In genomic region chr11:49262286-49262685, GRCm38 (mm10) we compare ENCODE assay signal across 37 mouse cellular contexts. TPM values are rescaled to one million over a fixed set of nuclear protein-coding genes. Genes with fewer than 3 reads are reported as not detected.
DNase-seq lines count a peak whose midpoint lies in the region; ATAC-seq and TF ChIP-seq lines count a peak whose summit lies in the region.
"Had no signal": no experiment of that assay in that cellular context is flagged by ENCODE, and none has a peak within 500 bp of the region (broad histone marks: within the 10 kb centered on the region; RNA-seq: fewer than 3 reads in every experiment).

No protein-coding gene starts in this region.

- no peak for TF ChIP-seq CTCF in liver, adult 2 months (IDR thresholded peaks at IDR 0.05; ENCODE audit: low read depth, low read length)
- no peak for TF ChIP-seq CTCF in liver, postnatal 0 days (IDR thresholded peaks at IDR 0.05; ENCODE audit: low read depth)
- TF ChIP-seq CTCF in testis, adult 2 months (IDR thresholded peaks at IDR 0.05; ENCODE audit: control insufficient read depth, insufficient read depth, insufficient replicate concordance, low read depth, low read length), result no peak

- peaks cover 6% of the 10 kb centered on the region; the same call in 1 of the 2 replicates for H3K36me3 ChIP-seq in forebrain, embryonic 15.5 days
- peaks cover 5% of the 10 kb centered on the region for H3K36me3 ChIP-seq in forebrain, embryonic 16.5 days (ENCODE audit: control insufficient read depth, insufficient read depth)
- H3K36me3 ChIP-seq in hindbrain, embryonic 15.5 days, result peaks cover 8% of the 10 kb centered on the region; the same call in 1 of the 2 replicates
- H3K36me3 ChIP-seq in hindbrain, embryonic 12.5 days, result peaks cover 28% of the 10 kb centered on the region
- H3K36me3 ChIP-seq in liver, adult 2 months (ENCODE audit: control insufficient read depth, insufficient read depth, low read length), result peaks cover 2% of the 10 kb centered on the region
- H3K36me3 ChIP-seq in liver, postnatal 0 days (replicated peaks; ENCODE audit: insufficient read depth, low read length), result peaks cover 53% of the 10 kb centered on the region
- H3K36me3 ChIP-seq in testis, adult 2 months (ENCODE audit: control insufficient read depth, insufficient read depth, low read length), result no peaks in the 10 kb centered on the region

- peak; percentile 35; the same call in 1 of the 2 replicates for ATAC-seq in forebrain, embryonic 15.5 days (replicated peaks)
- no peak for ATAC-seq in forebrain, embryonic 16.5 days
- 0 out of 2 replicates have a peak, but pooled peaks have one; percentile 15 for ATAC-seq in hindbrain, embryonic 15.5 days (ENCODE audit: low FRiP score, low read depth)
- ATAC-seq in hindbrain, embryonic 12.5 days (ENCODE audit: low FRiP score), result no peak
- no peak for ATAC-seq in liver, postnatal 0 days
- ATAC-seq: hindbrain, postnatal 0 days; midbrain, embryonic 15.5 days; Patski had no signal

- no peaks in the 10 kb centered on the region for H3K9me3 ChIP-seq in forebrain, embryonic 15.5 days
- no peaks in the 10 kb centered on the region for H3K9me3 ChIP-seq in forebrain, embryonic 16.5 days (ENCODE audit: control insufficient read depth, low read length)
- H3K9me3 ChIP-seq in hindbrain, embryonic 15.5 days, result no peaks in the 10 kb centered on the region
- H3K9me3 ChIP-seq in hindbrain, embryonic 12.5 days (replicated peaks), result no peaks in the 10 kb centered on the region
- H3K9me3 ChIP-seq in liver, postnatal 0 days (ENCODE audit: low read length), result no peaks in the 10 kb centered on the region
- H3K9me3 ChIP-seq: embryonic facial prominence, embryonic 10.5 days; embryonic facial prominence, embryonic 15.5 days; forebrain, embryonic 12.5 days; heart, embryonic 10.5 days; limb, embryonic 12.5 days; midbrain, embryonic 15.5 days had no signal

- H3K27me3 ChIP-seq in forebrain, embryonic 15.5 days, result no peaks in the 10 kb centered on the region
- H3K27me3 ChIP-seq in forebrain, embryonic 16.5 days (replicated peaks; ENCODE audit: control insufficient read depth, insufficient read depth, low read length), result no peaks in the 10 kb centered on the region
- no peaks in the 10 kb centered on the region for H3K27me3 ChIP-seq in hindbrain, embryonic 15.5 days
- no peaks in the 10 kb centered on the region for H3K27me3 ChIP-seq in hindbrain, embryonic 12.5 days
- H3K27me3 ChIP-seq in liver, adult 2 months (ENCODE audit: control insufficient read depth, insufficient read depth, low read length), result no peaks in the 10 kb centered on the region
- no peaks in the 10 kb centered on the region for H3K27me3 ChIP-seq in liver, postnatal 0 days (ENCODE audit: insufficient read depth, low read length)
- no peaks in the 10 kb centered on the region for H3K27me3 ChIP-seq in testis, adult 2 months (ENCODE audit: control insufficient read depth, insufficient read depth, low read length)
- H3K27me3 ChIP-seq: embryonic facial prominence, embryonic 15.5 days; forebrain, embryonic 12.5 days; limb, embryonic 12.5 days; midbrain, embryonic 15.5 days; Patski had no signal

- no peak overlapping the region for H3K27ac ChIP-seq in forebrain, embryonic 15.5 days (replicated peaks)
- no peak overlapping the region for H3K27ac ChIP-seq in forebrain, embryonic 16.5 days (ENCODE audit: low read length)
- no peak overlapping the region for H3K27ac ChIP-seq in hindbrain, embryonic 15.5 days (replicated peaks)
- H3K27ac ChIP-seq in hindbrain, embryonic 12.5 days, result no peak overlapping the region
- peak overlapping the region; percentile 63 for H3K27ac ChIP-seq in liver, adult 2 months (replicated peaks; ENCODE audit: insufficient read depth, low read depth, low read length)
- no peak overlapping the region for H3K27ac ChIP-seq in liver, postnatal 0 days (ENCODE audit: low read depth)
- H3K27ac ChIP-seq in testis, adult 2 months (ENCODE audit: control insufficient read depth, insufficient read depth, low read depth, low read length), result no peak overlapping the region
- H3K27ac ChIP-seq: embryonic facial prominence, embryonic 10.5 days; embryonic facial prominence, embryonic 15.5 days; forebrain, embryonic 12.5 days; heart, embryonic 10.5 days; hindbrain, postnatal 0 days; limb, embryonic 12.5 days; midbrain, embryonic 15.5 days had no signal

- no peak overlapping the region for H3K4me2 ChIP-seq in forebrain, embryonic 15.5 days (replicated peaks)
- no peak overlapping the region for H3K4me2 ChIP-seq in forebrain, embryonic 16.5 days (ENCODE audit: low read length)
- H3K4me2 ChIP-seq in hindbrain, embryonic 15.5 days, result no peak overlapping the region
- no peak overlapping the region for H3K4me2 ChIP-seq in hindbrain, embryonic 12.5 days (replicated peaks)
- no peak overlapping the region for H3K4me2 ChIP-seq in liver, postnatal 0 days (ENCODE audit: low read depth, low read length)
- H3K4me2 ChIP-seq: embryonic facial prominence, embryonic 15.5 days; forebrain, embryonic 12.5 days; limb, embryonic 12.5 days; liver, embryonic 11.5 days; midbrain, embryonic 15.5 days had no signal

- no peaks in the 10 kb centered on the region for H3K4me1 ChIP-seq in forebrain, embryonic 15.5 days
- no peaks in the 10 kb centered on the region for H3K4me1 ChIP-seq in forebrain, embryonic 16.5 days (replicated peaks; ENCODE audit: control insufficient read depth, insufficient read depth, low read length)
- H3K4me1 ChIP-seq in hindbrain, embryonic 15.5 days (replicated peaks), result no peaks in the 10 kb centered on the region
- H3K4me1 ChIP-seq in hindbrain, embryonic 12.5 days, result no peaks in the 10 kb centered on the region
- H3K4me1 ChIP-seq in liver, adult 2 months (ENCODE audit: control insufficient read depth, insufficient read depth, low read length), result peaks cover 48% of the 10 kb centered on the region
- peaks cover 28% of the 10 kb centered on the region for H3K4me1 ChIP-seq in liver, postnatal 0 days (ENCODE audit: insufficient read depth)
- H3K4me1 ChIP-seq in testis, adult 2 months (ENCODE audit: control insufficient read depth, insufficient read depth, low read length), result peaks cover 13% of the 10 kb centered on the region
- H3K4me1 ChIP-seq: embryonic facial prominence, embryonic 10.5 days; embryonic facial prominence, embryonic 15.5 days; forebrain, embryonic 12.5 days; limb, embryonic 12.5 days; midbrain, embryonic 15.5 days had no signal

- TF ChIP-seq EP300 in liver, postnatal 0 days (IDR thresholded peaks at IDR 0.05; ENCODE audit: low read depth), result no peak

- TF ChIP-seq POLR2A in liver, adult 2 months (IDR thresholded peaks at IDR 0.05; ENCODE audit: extremely low read depth, insufficient read depth, low read length), result no peak
- TF ChIP-seq POLR2A in testis, adult 2 months (IDR thresholded peaks at IDR 0.05; ENCODE audit: control insufficient read depth, low read depth, low read length), result no peak

- no peak overlapping the region for H3K9ac ChIP-seq in forebrain, embryonic 15.5 days (replicated peaks)
- H3K9ac ChIP-seq in forebrain, embryonic 16.5 days (replicated peaks; ENCODE audit: low read depth, low read length), result no peak overlapping the region
- no peak overlapping the region for H3K9ac ChIP-seq in hindbrain, embryonic 15.5 days
- H3K9ac ChIP-seq in hindbrain, embryonic 12.5 days, result no peak overlapping the region
- peak overlapping the region; percentile 6 for H3K9ac ChIP-seq in liver, adult 2 months (ENCODE audit: low read depth, low read length)
- no peak overlapping the region; the same call in 1 of the 2 replicates for H3K9ac ChIP-seq in liver, postnatal 0 days (replicated peaks)
- H3K9ac ChIP-seq: embryonic facial prominence, embryonic 15.5 days; forebrain, embryonic 12.5 days; limb, embryonic 12.5 days; midbrain, embryonic 15.5 days had no signal

- no peak overlapping the region for H3K4me3 ChIP-seq in forebrain, embryonic 15.5 days
- H3K4me3 ChIP-seq in forebrain, embryonic 16.5 days (replicated peaks; ENCODE audit: low read length), result no peak overlapping the region
- H3K4me3 ChIP-seq in hindbrain, embryonic 15.5 days, result no peak overlapping the region
- H3K4me3 ChIP-seq in hindbrain, embryonic 12.5 days, result no peak overlapping the region
- H3K4me3 ChIP-seq in liver, adult 2 months (ENCODE audit: insufficient read depth, low read depth, low read length), result no peak overlapping the region
- no peak overlapping the region for H3K4me3 ChIP-seq in liver, postnatal 0 days (ENCODE audit: low read depth, low read length)
- H3K4me3 ChIP-seq in testis, adult 2 months (ENCODE audit: control insufficient read depth, low read depth, low read length), result peak overlapping the region; percentile 46
- H3K4me3 ChIP-seq: embryonic facial prominence, embryonic 10.5 days; embryonic facial prominence, embryonic 15.5 days; forebrain, embryonic 12.5 days; heart, embryonic 10.5 days; limb, embryonic 12.5 days; midbrain, embryonic 15.5 days had no signal

- WGBS in forebrain, embryonic 15.5 days, result 91% methylated on average over 5 of the region's 5 CpGs
- WGBS in forebrain, embryonic 16.5 days, result 90% methylated on average over 5 of the region's 5 CpGs
- 92% methylated on average over 5 of the region's 5 CpGs for WGBS in hindbrain, embryonic 15.5 days
- 92% methylated on average over 5 of the region's 5 CpGs for WGBS in hindbrain, embryonic 12.5 days
- WGBS in liver, adult 2 months, result 16% methylated on average over 5 of the region's 5 CpGs
- 83% methylated on average over 5 of the region's 5 CpGs for WGBS in liver, postnatal 0 days (ENCODE audit: insufficient replicate concordance)

- peaks cover 16% of the 10 kb centered on the region for H3K79me2 ChIP-seq in liver, adult 2 months (ENCODE audit: control insufficient read depth, insufficient read depth, low read length)

- peak; percentile 50 for DNase-seq in liver, adult 2 months (ENCODE audit: extremely low read depth, low read depth, low spot score)
- DNase-seq in liver, postnatal 0 days, result no peak
- no peak for DNase-seq in testis, postnatal 14 days (ENCODE audit: low spot score)
- DNase-seq: adrenal gland, postnatal 10 days; cerebellum, adult 8-10 months; cerebellum, postnatal 25 days; gastrocnemius, postnatal 10 days; heart, postnatal 4 days; kidney, postnatal 10 days; layer of hippocampus, adult 9-11 months; lung, postnatal 36 days; thymus, postnatal 14 days had no signal

RNA-seq across cellular contexts. Expression of gene Olfr1393, which starts 15.8 kb away (rescaled TPM):
- polyA plus RNA-seq in forebrain, embryonic 15.5 days (2015; fragmentation: Nextera tagmentation; extraction: Ambion mirVana), result not detected in 2 replicates
- not detected in 2 replicates for polyA plus RNA-seq in forebrain, embryonic 16.5 days (2015; fragmentation: Nextera tagmentation; extraction: Ambion mirVana)
- not detected in 2 replicates for polyA plus RNA-seq in hindbrain, embryonic 15.5 days (2015; fragmentation: Nextera tagmentation; extraction: Ambion mirVana)
- not detected in 2 replicates for polyA plus RNA-seq in hindbrain, embryonic 12.5 days (2016; fragmentation: Nextera tagmentation; extraction: Ambion mirVana)
- 0.09 and 0.27 TPM in 2 replicates for total RNA-seq in liver, adult 2 months (2014; rRNA removed)
- polyA plus RNA-seq in liver, adult 2 months (2012; rRNA removed), result 0.47 and 0.55 TPM in 2 replicates
- polyA plus RNA-seq in liver, postnatal 0 days (2015; fragmentation: Nextera tagmentation; extraction: Ambion mirVana), result 0.05 and 0.07 TPM in 2 replicates
- 4.6 and 4.7 TPM in 2 replicates for polyA plus RNA-seq in testis, adult 2 months (2012; rRNA removed)
- total RNA-seq: adrenal gland, postnatal 10 days; hindbrain, postnatal 0 days; megakaryocyte, adult 5-6 weeks; MEL had no signal
- polyA plus RNA-seq: embryonic facial prominence, embryonic 10.5 days; heart, embryonic 10.5 days; limb, embryonic 12.5 days; liver, embryonic 11.5 days; midbrain, embryonic 15.5 days; stomach, embryonic 14.5 days had no signal

RNA-seq across cellular contexts. Expression of gene Mgat1, which starts 18.3 kb away (rescaled TPM):
- 30.2 and 30.3 TPM in 2 replicates for polyA plus RNA-seq in forebrain, embryonic 15.5 days (2015; fragmentation: Nextera tagmentation; extraction: Ambion mirVana)
- 28.0 and 31.8 TPM in 2 replicates for polyA plus RNA-seq in forebrain, embryonic 16.5 days (2015; fragmentation: Nextera tagmentation; extraction: Ambion mirVana)
- 34.7 and 36.2 TPM in 2 replicates for polyA plus RNA-seq in hindbrain, embryonic 15.5 days (2015; fragmentation: Nextera tagmentation; extraction: Ambion mirVana)
- 42.5 and 43.2 TPM in 2 replicates for polyA plus RNA-seq in hindbrain, embryonic 12.5 days (2016; fragmentation: Nextera tagmentation; extraction: Ambion mirVana)
- 44.7 and 60.8 TPM in 2 replicates for total RNA-seq in liver, adult 2 months (2014; rRNA removed)
- 134 and 145 TPM in 2 replicates for polyA plus RNA-seq in liver, adult 2 months (2012; rRNA removed)
- 56.3 and 58.2 TPM in 2 replicates for polyA plus RNA-seq in liver, postnatal 0 days (2015; fragmentation: Nextera tagmentation; extraction: Ambion mirVana)
- 13.9 and 16.0 TPM in 2 replicates for polyA plus RNA-seq in testis, adult 2 months (2012; rRNA removed)

RNA-seq across cellular contexts. Expression of gene Olfr1392, which starts 22.8 kb away (rescaled TPM):
- polyA plus RNA-seq in forebrain, embryonic 15.5 days (2015; fragmentation: Nextera tagmentation; extraction: Ambion mirVana), result not detected in 2 replicates
- polyA plus RNA-seq in forebrain, embryonic 16.5 days (2015; fragmentation: Nextera tagmentation; extraction: Ambion mirVana), result not detected in 2 replicates
- polyA plus RNA-seq in hindbrain, embryonic 15.5 days (2015; fragmentation: Nextera tagmentation; extraction: Ambion mirVana), result not detected in 2 replicates
- polyA plus RNA-seq in hindbrain, embryonic 12.5 days (2016; fragmentation: Nextera tagmentation; extraction: Ambion mirVana), result not detected in 2 replicates
- total RNA-seq in liver, adult 2 months (2014; rRNA removed), result not detected in 2 replicates
- 0.09 and 0.26 TPM in 2 replicates for polyA plus RNA-seq in liver, adult 2 months (2012; rRNA removed)
- not detected in 2 replicates for polyA plus RNA-seq in liver, postnatal 0 days (2015; fragmentation: Nextera tagmentation; extraction: Ambion mirVana)
- polyA plus RNA-seq in testis, adult 2 months (2012; rRNA removed), result 2.2 and 2.8 TPM in 2 replicates
- total RNA-seq: adrenal gland, postnatal 10 days; gastrocnemius, postnatal 10 days; hindbrain, postnatal 0 days; megakaryocyte, adult 5-6 weeks; MEL had no signal
- polyA plus RNA-seq: embryonic facial prominence, embryonic 15.5 days; forebrain, embryonic 12.5 days; heart, embryonic 10.5 days; heart, embryonic 16.5 days; hindbrain, postnatal 0 days; intestine, embryonic 16.5 days; liver, embryonic 11.5 days; liver, embryonic 16.5 days; lung, embryonic 16.5 days; neural tube, embryonic 11.5 days had no signal

RNA-seq across cellular contexts. Expression of gene Olfr10, which starts 42.3 kb away (rescaled TPM):
- not detected in 2 replicates for polyA plus RNA-seq in forebrain, embryonic 15.5 days (2015; fragmentation: Nextera tagmentation; extraction: Ambion mirVana)
- polyA plus RNA-seq in forebrain, embryonic 16.5 days (2015; fragmentation: Nextera tagmentation; extraction: Ambion mirVana), result not detected in 2 replicates
- not detected in 2 replicates for polyA plus RNA-seq in hindbrain, embryonic 15.5 days (2015; fragmentation: Nextera tagmentation; extraction: Ambion mirVana)
- not detected in 2 replicates for polyA plus RNA-seq in hindbrain, embryonic 12.5 days (2016; fragmentation: Nextera tagmentation; extraction: Ambion mirVana)
- not detected in 2 replicates for total RNA-seq in liver, adult 2 months (2014; rRNA removed)
- polyA plus RNA-seq in liver, adult 2 months (2012; rRNA removed), result not detected in 2 replicates
- not detected in 2 replicates for polyA plus RNA-seq in liver, postnatal 0 days (2015; fragmentation: Nextera tagmentation; extraction: Ambion mirVana)
- not detected in 2 replicates for polyA plus RNA-seq in testis, adult 2 months (2012; rRNA removed)
- total RNA-seq: adrenal gland, postnatal 10 days; gastrocnemius, postnatal 10 days; heart, postnatal 4 days; hindbrain, postnatal 0 days; left cerebral cortex, postnatal 25 days; megakaryocyte, adult 5-6 weeks; MEL had no signal
- polyA plus RNA-seq: embryonic facial prominence, embryonic 10.5 days; embryonic facial prominence, embryonic 15.5 days; forebrain, embryonic 12.5 days; gonadal fat pad, adult 2 months; heart, embryonic 10.5 days; heart, embryonic 16.5 days; hindbrain, postnatal 0 days; intestine, embryonic 16.5 days; limb, embryonic 12.5 days; liver, embryonic 11.5 days; liver, embryonic 16.5 days; lung, embryonic 16.5 days; midbrain, embryonic 15.5 days; neural tube, embryonic 11.5 days; stomach, embryonic 14.5 days; urinary bladder, adult 2 months had no signal

RNA-seq across cellular contexts. Expression of gene Zfp62, which starts 59.2 kb away (rescaled TPM):
- polyA plus RNA-seq in forebrain, embryonic 15.5 days (2015; fragmentation: Nextera tagmentation; extraction: Ambion mirVana), result 54.7 and 55.1 TPM in 2 replicates
- 59.1 and 64.9 TPM in 2 replicates for polyA plus RNA-seq in forebrain, embryonic 16.5 days (2015; fragmentation: Nextera tagmentation; extraction: Ambion mirVana)
- polyA plus RNA-seq in hindbrain, embryonic 15.5 days (2015; fragmentation: Nextera tagmentation; extraction: Ambion mirVana), result 38.0 and 40.7 TPM in 2 replicates
- 55.3 and 62.5 TPM in 2 replicates for polyA plus RNA-seq in hindbrain, embryonic 12.5 days (2016; fragmentation: Nextera tagmentation; extraction: Ambion mirVana)
- total RNA-seq in liver, adult 2 months (2014; rRNA removed), result 18.3 and 18.8 TPM in 2 replicates
- polyA plus RNA-seq in liver, adult 2 months (2012; rRNA removed), result 0.71 and 1.4 TPM in 2 replicates
- polyA plus RNA-seq in liver, postnatal 0 days (2015; fragmentation: Nextera tagmentation; extraction: Ambion mirVana), result 8.6 and 8.8 TPM in 2 replicates
- 4.7 and 5.4 TPM in 2 replicates for polyA plus RNA-seq in testis, adult 2 months (2012; rRNA removed)

Comparison
In these comparisons a context has a peak if more than half of its experiments do, and no peak if none do; other contexts are left out.
1. ATAC-seq: peak in forebrain, embryonic 15.5 days (single experiment) and hindbrain, embryonic 15.5 days (single experiment); none in forebrain, embryonic 16.5 days (single experiment), hindbrain, embryonic 12.5 days (single experiment) and liver, postnatal 0 days (single experiment).